Mouse (Mus musculus): ENCODE data around the gene Cntnap2.

DNA sequence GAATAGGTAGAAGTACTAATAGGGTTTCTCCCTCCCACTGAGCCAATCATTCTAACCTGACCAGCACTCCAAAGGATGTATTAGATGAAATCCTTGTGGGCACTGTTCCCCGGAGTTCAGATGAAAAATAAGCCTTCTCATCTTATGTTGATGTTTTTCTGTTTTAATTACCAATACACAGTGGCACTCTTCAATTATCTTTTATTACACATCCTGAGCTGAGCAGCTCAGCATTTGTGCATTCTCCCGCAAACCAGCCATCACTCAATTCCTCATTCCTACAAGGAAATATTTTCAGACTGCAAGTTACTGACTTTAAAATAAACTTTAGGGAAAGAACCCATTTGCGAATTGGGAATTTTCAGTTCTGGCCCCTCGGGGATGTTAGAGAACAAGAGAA is 2030.8 kb downstream of the Cntnap2 start:
- TF ChIP-seq MAZ (IDR thresholded peaks at IDR 0.05; ENCODE audit: low read depth, low read length), result no peak
- TF ChIP-seq CTCF (conservative IDR thresholded peaks at IDR 0.05 in 1 of 2, IDR thresholded peaks at IDR 0.05 in 1 of 2; ENCODE audit: low read depth in 2 of 2, low read length in 2 of 2), result no peak
- no peak for TF ChIP-seq KAT2A (IDR thresholded peaks at IDR 0.05; ENCODE audit: insufficient replicate concordance, low read length)
- no peak for TF ChIP-seq TBP (conservative IDR thresholded peaks at IDR 0.05; ENCODE audit: low read depth, low read length)
- no peak for TF ChIP-seq POLR2A (IDR thresholded peaks at IDR 0.05; ENCODE audit: low read depth, low read length)
- no peak for TF ChIP-seq MAX (IDR thresholded peaks at IDR 0.05; ENCODE audit: low read length)
- TF ChIP-seq BHLHE40 (IDR thresholded peaks at IDR 0.05; ENCODE audit: low read depth, low read length), result no peak
- no peak for TF ChIP-seq HCFC1 (IDR thresholded peaks at IDR 0.05; ENCODE audit: low read depth, low read length)
- TF ChIP-seq USF2 (conservative IDR thresholded peaks at IDR 0.05; ENCODE audit: low read depth, low read length), result no peak
